Mouse (Mus musculus) midbrain, postnatal 0 days (tissue): ENCODE results near the gene Timp2. TPM values are rescaled to one million over a fixed set of nuclear protein-coding genes. Genes with fewer than 3 reads are reported as not detected.
"Not testable (repeated sequence)": the region's sequence is repeated elsewhere in the genome, so short reads cannot be mapped to it uniquely, and the experiment has no call there.

Experiments used
- ATAC-seq: fragments of 200-750 bp; cut with Nextera tagmentation; 2 replicates; pipeline ENCODE4 v1.8.0; 2017; ENCODE audit warnings: moderate number of reproducible peaks, mild to moderate bottlenecking, moderate TSS enrichment, moderate library complexity; ENCODE audit not compliant: low FRiP score
- DNase-seq: peaks from one replicate; pipeline ENCODE4 v3.0.0-alpha.2; 2015; ENCODE audit warnings: low spot score
- H3K27ac ChIP-seq: fragments of 300-500 bp; sonication (generic); 2 replicates; pipeline ENCODE4 v1.5.1; 2014; ENCODE audit warnings: low read depth, mild to moderate bottlenecking, low read length, mixed read lengths
- H3K27me3 ChIP-seq: fragments of 300-500 bp; sonication (generic); 2 replicates; pipeline ENCODE4 v1.6.1; 2014; ENCODE audit warnings: low read length, control low read depth, mixed read lengths; ENCODE audit not compliant: insufficient read depth
- H3K36me3 ChIP-seq: fragments of 300-500 bp; sonication (generic); 2 replicates; pipeline ENCODE4 v1.6.1; 2014; ENCODE audit warnings: low read length, control low read depth, mixed read lengths; ENCODE audit not compliant: insufficient read depth
- H3K4me1 ChIP-seq: fragments of 300-500 bp; sonication (generic); 2 replicates; pipeline ENCODE4 v1.6.1; 2014; ENCODE audit warnings: mild to moderate bottlenecking, control low read depth, antibody characterized with exemption, low read length, mixed read lengths; ENCODE audit not compliant: insufficient read depth
- H3K4me2 ChIP-seq: fragments of 300-500 bp; sonication (generic); 2 replicates; pipeline ENCODE4 v1.6.1; 2014; ENCODE audit warnings: low read depth, mild to moderate bottlenecking, low read length, mixed read lengths; ENCODE audit not compliant: poor library complexity, severe bottlenecking
- H3K4me3 ChIP-seq: fragments of 300-500 bp; sonication (generic); 2 replicates; pipeline ENCODE4 v1.5.1; 2014; ENCODE audit warnings: low read depth, mild to moderate bottlenecking, low read length, moderate library complexity
- H3K9ac ChIP-seq: fragments of 300-500 bp; sonication (generic); replicated peaks from 2 replicates; pipeline ENCODE4 v1.6.1; 2014; ENCODE audit warnings: mild to moderate bottlenecking, low read length, moderate library complexity, mixed read lengths; ENCODE audit not compliant: poor library complexity, severe bottlenecking
- H3K9me3 ChIP-seq: fragments of 300-500 bp; sonication (generic); 2 replicates; pipeline ENCODE4 v1.6.1; 2016; ENCODE audit warnings: low read length, control low read depth
- CTCF ChIP-seq: IDR thresholded peaks from 2 replicates; pipeline ENCODE4 v1.5.1; 2016; ENCODE audit warnings: antibody characterized with exemption, mild to moderate bottlenecking
- WGBS: fragments of 180-500 bp; shearing (Covaris S2); extraction: QIAGEN DNeasy Blood & Tissue Kit; methylation state at CpG from one replicate; pipeline ENCODE4 v1.1.7; 2014; 5-methylcytosine and 5-hydroxymethylcytosine counted together
- polyA plus RNA-seq: library from polyadenylated mRNA; unstranded; fragments of >200 nt; fragmentation: Nextera tagmentation; extraction: Ambion mirVana; gene quantifications from 2 replicates; pipeline ENCODE4 v1.2.1, GENCODE M21; 2015
- total RNA-seq: library from RNA; depleted of rRNA; stranded (reverse); fragments of >200 nt; gene quantifications from 2 replicates; pipeline ENCODE4 v1.2.3, GENCODE M21; 2014

The Timp2 gene
- total and polyA plus RNA-seq, 2 experiments from 2014 or later = 140 to 217 TPM

GRCm38 (mm10) chr11:118400566-118400936 is 45.0 kb upstream of the Timp2 start:
- peaks cover 8% of the 10 kb centered on the region; the same call in 1 of the 2 replicates for H3K36me3 ChIP-seq
- H3K4me2 ChIP-seq = 0 out of 2 replicates have a peak overlapping the region, but pooled peaks have one; percentile 12
- H3K27ac ChIP-seq = 0 out of 2 replicates have a peak overlapping the region, but pooled peaks have one; percentile 6
- H3K27me3 ChIP-seq = no peaks in the 10 kb centered on the region
- H3K9me3 ChIP-seq = no peaks in the 10 kb centered on the region
- H3K4me3 ChIP-seq = no peak overlapping the region
- H3K4me1 ChIP-seq = no peaks in the 10 kb centered on the region
- no peak for ATAC-seq
- H3K9ac ChIP-seq = no peak overlapping the region
- WGBS = 37% methylated on average over 6 of the region's 6 CpGs
- TF ChIP-seq CTCF = no peak
- peak; percentile 24 for DNase-seq

- no peaks in the 10 kb centered on the region for H3K9me3 ChIP-seq
- no peak for TF ChIP-seq CTCF
- no peak for ATAC-seq
- 80% methylated on average over 5 of the region's 5 CpGs for WGBS
- H3K4me3 ChIP-seq = no peak overlapping the region
- H3K27ac ChIP-seq = 0 out of 2 replicates have a peak overlapping the region, but pooled peaks have one; percentile 6
- H3K27me3 ChIP-seq = no peaks in the 10 kb centered on the region
- no peak overlapping the region for H3K9ac ChIP-seq
- no peak for DNase-seq
- no peaks in the 10 kb centered on the region for H3K4me1 ChIP-seq
- H3K4me2 ChIP-seq = 0 out of 2 replicates have a peak overlapping the region, but pooled peaks have one; percentile 12
- H3K36me3 ChIP-seq = peaks cover 4% of the 10 kb centered on the region; the same call in 1 of the 2 replicates
Observed at GRCm38 (mm10) chr11:118399891-118400565, 44.5 kb upstream of the Timp2 start.

GRCm38 (mm10) chr11:118397806-118398530 is 42.4 kb upstream of the Timp2 start:
- WGBS = 93% methylated on average over 26 of the region's 26 CpGs
- no peak overlapping the region for H3K27ac ChIP-seq
- H3K9me3 ChIP-seq = no peaks in the 10 kb centered on the region
- no peak overlapping the region for H3K9ac ChIP-seq
- no peak overlapping the region for H3K4me2 ChIP-seq
- no peaks in the 10 kb centered on the region for H3K27me3 ChIP-seq
- TF ChIP-seq CTCF = no peak
- no peaks in the 10 kb centered on the region for H3K4me1 ChIP-seq
- no peak for DNase-seq
- peaks cover 4% of the 10 kb centered on the region; the same call in 1 of the 2 replicates for H3K36me3 ChIP-seq
- ATAC-seq = no peak
- no peak overlapping the region for H3K4me3 ChIP-seq

GRCm38 (mm10) chr11:118394538-118394937 is 39.0 kb upstream of the Timp2 start:
- Histone ChIP-seq H3K4me1 (no peaks in the 10 kb centered on the region), H3K27ac (no peak overlapping the region), H3K4me2 (no peak overlapping the region), H3K36me3 (peaks cover 4% of the 10 kb centered on the region; the same call in 1 of the 2 replicates), H3K9me3 (no peaks in the 10 kb centered on the region), H3K4me3 (no peak overlapping the region), H3K27me3 (no peaks in the 10 kb centered on the region), H3K9ac (no peak overlapping the region)
- WGBS = 37% methylated on average over 6 of the region's 6 CpGs
- ATAC-seq (no peak), DNase-seq (no peak)
- TF ChIP-seq CTCF = no peak

- DNase-seq = no peak
Observed at GRCm38 (mm10) chr11:118393991-118394390, 38.5 kb upstream of the Timp2 start.

GRCm38 (mm10) chr11:118387816-118388215 is 32.3 kb upstream of the Timp2 start:
- ATAC-seq = not testable (repeated sequence)

More at GRCm38 (mm10) chr11:118393991-118394390, 38.5 kb upstream of the Timp2 start:
- Histone ChIP-seq H3K9ac (no peak overlapping the region), H3K4me1 (no peaks in the 10 kb centered on the region), H3K9me3 (no peaks in the 10 kb centered on the region), H3K4me3 (no peak overlapping the region), H3K27ac (no peak overlapping the region), H3K27me3 (no peaks in the 10 kb centered on the region), H3K36me3 (peaks cover 4% of the 10 kb centered on the region; the same call in 1 of the 2 replicates), H3K4me2 (no peak overlapping the region)
- ATAC-seq = no peak
- 79% methylated on average over 5 of the region's 5 CpGs for WGBS
- TF ChIP-seq CTCF = no peak

More at GRCm38 (mm10) chr11:118387816-118388215, 32.3 kb upstream of the Timp2 start:
- not testable (repeated sequence) for H3K4me1 ChIP-seq, H3K4me3 ChIP-seq, H3K27ac ChIP-seq, H3K9me3 ChIP-seq, H3K9ac ChIP-seq, H3K36me3 ChIP-seq, DNase-seq, H3K27me3 ChIP-seq, H3K4me2 ChIP-seq
- 94% methylated on average over 13 of the region's 13 CpGs for WGBS
